In genomic region chr5:103360360-103360759, GRCm38 (mm10) we compare ENCODE assay signal across 16 mouse cellular contexts.
DNase-seq lines count a peak whose midpoint lies in the region; ATAC-seq lines count a peak whose summit lies in the region.
"Had no signal": no experiment of that assay in that cellular context is flagged by ENCODE, and none has a peak within 500 bp of the region (broad histone marks: within the 10 kb centered on the region; RNA-seq: fewer than 3 reads in every experiment).

No protein-coding gene starts in this region.

- H3K36me3 ChIP-seq in kidney, embryonic 15.5 days, result no peaks in the 10 kb centered on the region
- H3K36me3 ChIP-seq: embryonic facial prominence, embryonic 12.5 days; heart, embryonic 10.5 days had no signal

- 0 out of 2 replicates have a peak overlapping the region, but pooled peaks have one; percentile 28 for H3K27ac ChIP-seq in kidney, embryonic 15.5 days
- H3K27ac ChIP-seq: embryonic facial prominence, embryonic 12.5 days; heart, embryonic 10.5 days; hindbrain, postnatal 0 days had no signal

- H3K4me2 ChIP-seq in kidney, embryonic 15.5 days, result no peak overlapping the region
- H3K4me2 ChIP-seq: embryonic facial prominence, embryonic 12.5 days; midbrain, embryonic 11.5 days had no signal

- peaks cover 29% of the 10 kb centered on the region for H3K4me1 ChIP-seq in kidney, embryonic 15.5 days
- H3K4me1 ChIP-seq: embryonic facial prominence, embryonic 12.5 days had no signal

- H3K4me3 ChIP-seq in kidney, embryonic 15.5 days (replicated peaks), result no peak overlapping the region
- H3K4me3 ChIP-seq: embryonic facial prominence, embryonic 12.5 days; heart, embryonic 10.5 days had no signal

- H3K27me3 ChIP-seq in kidney, embryonic 15.5 days, result no peaks in the 10 kb centered on the region
- H3K27me3 ChIP-seq: embryonic facial prominence, embryonic 12.5 days had no signal

- DNase-seq in kidney, postnatal 14 days, result no peak
- peak; percentile 65 for DNase-seq in CD4-positive, CD25-positive, alpha-beta regulatory T cell, adult 2 months (ENCODE audit: low read depth, low spot score)
- peak; percentile 25 to 52 for DNase-seq in thymus, adult 18-20 months
- no peak for DNase-seq in gastrocnemius, postnatal 25 days
- DNase-seq in right cerebral cortex, postnatal 36 days (ENCODE audit: low spot score in 2 of 2), result no peak
- no peak for DNase-seq in adrenal gland, adult 18-20 months (ENCODE audit: low spot score in 2 of 2)
- DNase-seq: cerebellum, postnatal 36 days; gastrocnemius, postnatal 36 days; heart, postnatal 36 days; kidney, adult 9 months had no signal

- no peak overlapping the region for H3K9ac ChIP-seq in kidney, embryonic 15.5 days
- H3K9ac ChIP-seq: embryonic facial prominence, embryonic 12.5 days had no signal

- 61% methylated on average over 10 of the region's 10 CpGs for WGBS in kidney, embryonic 15.5 days

- no peaks in the 10 kb centered on the region for H3K9me3 ChIP-seq in kidney, embryonic 15.5 days (replicated peaks)

- no peak for ATAC-seq in kidney, embryonic 15.5 days (replicated peaks; ENCODE audit: low FRiP score)
- ATAC-seq in common myeloid progenitor, adult 5-6 weeks (replicated peaks; ENCODE audit: low read depth, poor library complexity, severe bottlenecking), result peak; percentile 59
- ATAC-seq: hindbrain, postnatal 0 days had no signal

Comparison
In these comparisons a context has a peak if more than half of its experiments do, and no peak if none do; other contexts are left out.
1. DNase-seq: peak in CD4-positive, CD25-positive, alpha-beta regulatory T cell, adult 2 months (single experiment) and thymus, adult 18-20 months (2 of 2); none in kidney, postnatal 14 days (single experiment), gastrocnemius, postnatal 25 days (single experiment), right cerebral cortex, postnatal 36 days (0 of 2) and adrenal gland, adult 18-20 months (0 of 2).